Mouse (Mus musculus) frontal cortex, postnatal 25 days (tissue): ENCODE measurements around the gene P2ry10b.

Source experiments
- DNase-seq, 2 experiments: peaks; one replicate each; pipeline ENCODE4 v3.0.0; 2022; ENCODE audit warnings: low spot score in 2 of 2

P2ry10b gene

DNA sequence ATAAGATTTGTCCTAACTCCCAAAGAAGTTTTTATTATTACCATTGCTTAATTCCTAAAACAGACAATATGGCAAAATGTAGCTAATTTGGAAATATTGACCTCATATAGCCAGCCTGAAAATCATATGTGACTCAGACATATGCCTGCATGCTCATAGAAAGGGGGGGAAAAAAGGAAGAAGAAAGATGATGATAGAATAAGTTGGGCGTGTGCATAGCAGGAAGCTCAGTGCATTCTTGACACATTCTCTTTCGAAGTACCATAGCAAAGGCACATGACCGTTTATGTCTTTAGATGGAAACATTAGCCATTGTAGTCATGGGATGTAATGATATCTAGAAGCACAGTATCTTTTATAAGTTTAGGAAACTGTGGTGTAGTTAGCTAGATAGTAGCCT lies at the start of gene P2ry10b:
TSS of gene P2ry10b (plus strand) at position 247 of the 400 bp plus-strand sequence.
- DNase-seq = no peak

DNA sequence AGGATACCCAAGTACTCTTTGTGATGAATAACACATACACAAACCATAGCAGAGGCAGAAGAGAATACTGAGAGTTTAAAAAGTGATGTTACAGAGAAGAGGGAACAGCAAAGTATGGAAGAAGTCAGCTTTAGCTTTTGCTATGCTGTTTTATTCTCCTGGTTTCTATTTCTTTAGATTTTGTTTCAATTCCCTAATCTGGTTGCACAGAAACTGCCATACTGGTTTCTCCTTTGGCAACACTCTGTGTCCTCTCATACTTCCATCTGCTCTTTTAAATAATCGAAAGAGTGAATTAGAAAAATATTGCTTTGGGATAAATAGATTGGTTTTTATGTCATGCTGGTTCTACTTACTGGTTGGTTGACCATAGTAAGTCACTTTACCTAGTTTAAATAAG lies 32.4 kb upstream of the P2ry10b start:
- no peak for DNase-seq

DNA sequence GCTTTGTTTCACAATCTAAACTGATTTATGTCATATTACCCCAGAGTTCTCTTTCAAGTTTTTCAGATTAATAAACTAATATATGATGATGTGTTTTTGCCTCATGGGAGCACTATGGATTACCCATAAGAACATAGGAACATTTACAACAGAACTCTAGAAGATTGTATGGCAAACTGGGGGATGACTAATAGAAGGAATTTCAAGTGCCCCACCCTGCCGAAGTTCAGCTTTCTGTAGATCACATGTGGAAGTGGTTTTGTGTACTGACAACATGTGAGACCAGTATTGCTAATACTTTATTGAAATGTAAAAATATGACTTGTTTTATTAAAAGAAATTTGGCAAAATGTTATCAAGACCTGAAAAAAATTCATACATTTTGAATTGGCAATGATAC lies 31.7 kb upstream of the P2ry10b start:
- no peak for DNase-seq

DNA sequence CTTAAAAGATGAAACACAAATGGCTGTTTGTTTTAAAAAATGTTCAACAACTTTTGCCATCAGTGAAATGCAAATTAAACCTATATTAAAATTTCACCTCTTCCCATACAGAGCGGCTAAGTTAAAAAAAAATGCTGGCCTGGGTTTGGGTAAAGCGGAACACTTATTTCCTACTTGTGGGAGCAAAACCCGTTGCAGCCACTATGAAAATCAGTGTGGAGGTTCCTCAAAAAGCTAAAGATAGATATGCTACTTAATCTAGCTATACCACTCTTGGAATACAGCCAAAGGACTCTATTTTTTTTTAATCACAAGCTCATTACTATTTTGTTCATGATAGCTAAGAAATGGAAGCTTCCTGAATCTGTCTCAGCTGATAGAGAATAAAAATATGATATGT lies 5.5 kb upstream of the P2ry10b start:
- no peak for DNase-seq

DNA sequence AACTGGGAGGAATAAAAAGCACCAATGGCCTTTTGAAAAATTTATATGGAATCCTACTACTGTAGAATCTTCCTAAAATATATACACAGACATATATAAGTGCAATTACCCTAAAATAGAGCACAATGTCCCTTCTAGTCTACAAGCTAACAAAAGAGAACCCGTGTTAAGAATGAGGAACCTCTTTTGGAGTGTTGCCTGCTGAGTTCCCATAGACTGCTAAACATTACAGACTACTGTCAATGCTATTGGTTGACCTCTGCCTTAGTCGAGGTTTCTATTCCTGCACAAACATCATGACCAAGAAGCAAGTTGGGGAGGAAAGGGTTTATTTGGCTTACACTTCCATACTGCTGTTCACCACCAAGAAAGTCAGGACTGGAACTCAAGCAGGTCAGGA lies 4.8 kb upstream of the P2ry10b start:
- DNase-seq = no peak

DNA sequence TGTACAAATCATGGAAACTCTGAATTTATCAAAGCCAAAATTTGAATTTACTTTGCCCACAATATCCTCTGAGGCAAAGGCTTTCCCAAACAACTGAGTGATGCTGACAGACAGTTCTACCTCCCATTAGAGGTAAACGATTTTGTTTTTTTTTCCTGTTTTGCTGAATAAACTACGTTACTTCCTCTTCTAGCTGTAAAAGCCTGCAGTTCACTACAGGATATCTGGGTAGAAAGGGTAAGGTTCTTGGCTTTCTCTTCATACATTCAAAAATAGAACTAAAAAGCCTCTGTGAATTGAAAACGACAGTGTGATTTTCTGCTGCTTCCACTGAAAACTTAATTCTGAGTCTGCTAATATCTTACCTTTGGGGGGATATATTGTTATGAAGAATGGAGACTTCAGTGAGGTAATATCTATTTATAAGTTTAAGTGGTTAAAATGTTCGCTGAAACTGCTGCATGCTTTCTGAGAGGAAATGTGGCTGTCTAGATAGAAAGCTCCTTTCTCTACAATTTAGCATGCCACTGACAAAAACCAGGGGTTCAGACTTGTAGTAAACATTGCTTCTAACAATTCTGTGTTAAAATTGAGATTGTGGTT lies 765 bp downstream of the P2ry10b start:
- no peak for DNase-seq

DNA sequence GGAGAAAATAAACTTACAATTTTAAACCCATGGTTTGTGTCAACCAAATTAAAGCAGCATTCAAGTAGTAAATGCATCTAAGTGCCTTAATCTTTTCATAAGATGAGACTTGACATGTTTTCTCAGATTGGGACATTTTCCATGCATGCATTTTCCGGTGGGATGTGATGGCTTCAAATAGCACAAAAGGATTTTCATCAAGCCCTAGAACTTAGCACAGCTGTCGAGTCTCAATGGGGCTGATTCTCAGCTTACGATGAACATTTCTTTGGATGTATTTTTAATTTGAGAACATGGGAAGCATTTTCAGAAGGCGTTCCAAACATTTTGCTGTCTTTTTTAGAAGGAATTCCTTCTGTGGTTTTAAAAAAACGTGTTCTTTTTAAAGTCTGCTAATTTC lies 1.3 kb downstream of the P2ry10b start:
- DNase-seq = no peak

DNA sequence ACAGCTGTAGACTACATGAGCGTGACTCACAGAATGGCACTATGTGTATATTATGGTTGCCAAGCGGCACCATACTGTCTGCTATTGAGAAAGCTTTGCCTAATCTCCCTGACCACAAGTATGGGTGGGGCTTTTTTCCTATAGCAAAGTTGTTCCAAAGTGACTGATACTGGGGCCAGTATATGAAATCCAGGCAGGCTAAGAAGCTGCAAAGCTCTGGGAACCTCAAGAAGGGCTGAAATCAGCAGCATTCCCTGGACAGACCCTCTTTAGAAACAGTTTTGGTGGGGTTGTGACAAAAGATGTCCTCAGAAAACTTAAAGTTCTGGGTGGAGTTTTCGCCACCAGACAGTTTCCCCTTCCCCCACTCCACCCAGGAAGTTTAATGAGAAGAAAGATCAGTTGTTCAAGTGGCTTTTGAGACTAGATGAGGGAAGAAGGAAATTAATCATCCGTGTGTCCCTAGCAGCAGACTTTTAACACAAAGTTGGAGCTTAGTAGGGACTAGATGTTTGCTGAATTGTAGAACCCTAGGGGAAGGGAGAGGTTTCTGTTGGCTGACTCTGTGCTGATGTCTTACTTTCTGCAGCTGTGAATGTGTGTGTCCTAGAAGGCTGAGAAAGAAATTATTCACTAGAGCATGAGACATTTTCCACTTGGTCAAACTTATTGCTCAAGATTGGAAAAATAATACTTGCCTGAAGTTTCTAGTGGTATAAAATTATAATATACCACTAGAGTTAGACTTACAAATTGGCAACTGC lies 2.2 kb downstream of the P2ry10b start:
- DNase-seq = no peak

DNA sequence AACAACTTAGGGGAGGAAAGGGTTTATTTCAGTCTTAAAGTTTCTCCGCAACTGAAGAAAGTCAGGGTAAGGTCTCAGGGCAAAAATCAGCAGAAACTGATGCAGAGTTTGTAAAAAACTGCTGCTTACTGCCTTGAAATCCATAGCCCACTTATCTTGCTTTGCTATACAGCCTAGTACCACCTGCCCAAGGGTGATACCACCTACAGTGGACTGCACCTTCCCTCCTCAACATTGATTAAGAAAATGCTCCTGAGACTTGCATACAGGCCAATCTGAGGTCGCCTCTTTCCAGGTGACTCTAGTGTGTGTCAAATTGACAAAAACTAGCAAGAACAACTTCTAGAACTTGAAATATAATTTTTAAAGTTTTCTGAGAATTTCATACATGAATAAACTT lies 7.3 kb downstream of the P2ry10b start:
- no peak for DNase-seq

DNA sequence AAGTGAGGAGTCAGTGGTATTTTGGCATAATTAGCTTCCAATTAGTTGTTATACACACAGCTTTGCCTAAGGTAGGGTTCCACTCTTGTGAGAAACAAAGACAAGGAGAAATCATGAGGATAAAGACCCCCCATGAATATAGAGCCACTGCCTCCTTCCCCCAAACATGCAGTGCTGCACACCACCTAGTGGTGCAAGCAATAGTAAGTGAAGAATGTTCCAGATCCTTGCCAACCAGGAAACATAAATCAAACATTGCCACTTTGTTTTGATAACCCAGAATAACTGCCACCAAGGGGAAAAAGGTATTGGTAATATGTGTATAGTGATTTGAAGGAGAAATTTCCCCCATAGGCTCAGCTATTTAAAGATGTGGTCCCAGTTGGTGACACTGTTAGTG lies 11.8 kb downstream of the P2ry10b start:
- no peak for DNase-seq

DNA sequence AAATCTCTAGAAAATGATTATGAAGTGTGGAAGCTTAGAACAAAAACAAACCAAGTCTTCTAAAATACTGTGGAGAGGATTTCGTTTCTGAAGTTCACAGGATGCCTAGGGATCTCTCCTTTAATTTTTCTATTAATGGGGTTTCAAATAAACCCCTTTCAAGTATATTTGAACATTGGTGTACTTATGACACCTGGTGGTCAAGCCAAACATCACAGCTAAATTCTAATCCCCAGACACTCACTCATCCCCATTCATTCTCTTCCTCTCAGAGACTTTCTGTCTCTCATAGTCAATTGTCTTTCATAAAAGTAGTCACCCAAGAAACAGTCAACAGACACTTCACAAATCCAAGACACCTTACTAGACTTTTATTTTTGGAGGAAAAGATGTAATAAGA lies 19.6 kb downstream of the P2ry10b start:
- no peak for DNase-seq

DNA sequence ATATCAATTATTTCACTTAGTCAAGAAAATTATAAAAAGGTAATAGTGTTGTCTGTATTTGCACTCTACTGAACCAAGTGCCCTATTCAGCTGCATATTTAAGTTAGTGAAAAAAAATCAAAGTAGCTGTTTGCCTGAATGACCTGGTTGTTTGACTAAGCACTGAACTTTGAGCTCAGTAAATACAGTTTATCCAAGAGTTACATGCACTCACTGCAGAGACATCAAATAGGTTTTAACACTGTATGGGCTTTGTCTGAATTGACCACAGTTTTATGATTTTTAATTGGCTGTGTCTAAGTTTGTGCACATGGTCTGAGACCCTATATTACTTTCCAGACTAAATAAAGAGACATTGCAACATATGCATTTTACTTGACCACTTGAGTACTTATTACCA lies 20.4 kb downstream of the P2ry10b start:
- DNase-seq = no peak

DNA sequence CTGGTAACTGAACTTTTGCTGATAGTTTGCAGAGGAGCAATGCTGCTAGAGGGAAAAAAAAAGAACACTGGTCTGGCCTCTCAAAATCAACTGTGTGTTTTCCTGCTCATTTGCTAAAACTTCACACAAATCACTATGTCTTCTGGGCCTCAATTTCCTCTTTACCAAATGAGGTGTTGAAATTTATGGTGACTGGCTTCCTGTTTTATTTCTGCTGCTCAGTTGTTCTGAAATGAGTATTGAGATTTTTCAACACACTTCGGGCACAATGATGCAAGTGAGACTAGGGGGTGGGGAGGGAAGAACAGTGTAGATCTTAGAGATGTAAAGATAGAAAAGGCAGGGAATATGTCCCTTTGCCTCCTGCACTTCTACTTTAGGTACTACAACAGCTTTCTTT lies 30.0 kb downstream of the P2ry10b start:
- DNase-seq = no peak

DNA sequence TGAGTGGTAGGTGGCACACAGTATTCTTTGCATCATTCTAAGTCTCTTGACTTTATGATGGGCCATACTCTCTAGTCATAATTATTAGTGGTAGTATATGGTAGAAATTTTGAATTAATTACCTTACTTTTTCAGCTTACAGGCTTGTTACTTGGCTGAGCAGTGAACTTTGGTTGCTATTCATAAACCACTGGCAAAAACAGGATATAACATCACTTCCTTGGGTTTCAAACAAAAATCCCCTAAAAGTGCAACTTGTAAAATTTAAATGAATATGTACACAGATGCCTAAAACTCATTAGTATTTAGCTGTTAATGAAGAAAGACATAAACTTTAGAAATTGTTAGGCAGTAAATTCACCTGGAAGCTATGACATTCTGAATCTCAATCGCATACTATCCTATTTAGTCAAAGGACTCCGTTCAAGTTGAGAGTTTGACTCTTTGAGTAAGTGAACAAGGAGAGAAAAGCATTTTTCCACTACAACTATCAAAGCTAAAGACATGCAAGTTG lies 68.9 kb downstream of the P2ry10b start:
- no peak for DNase-seq
